Mouse (Mus musculus) kidney, adult 18-20 months (tissue): ENCODE results near the gene Tmem144.

Experiments used
- DNase-seq: peaks from one replicate; pipeline ENCODE4 v3.0.0; 2021

The Tmem144 gene

DNA sequence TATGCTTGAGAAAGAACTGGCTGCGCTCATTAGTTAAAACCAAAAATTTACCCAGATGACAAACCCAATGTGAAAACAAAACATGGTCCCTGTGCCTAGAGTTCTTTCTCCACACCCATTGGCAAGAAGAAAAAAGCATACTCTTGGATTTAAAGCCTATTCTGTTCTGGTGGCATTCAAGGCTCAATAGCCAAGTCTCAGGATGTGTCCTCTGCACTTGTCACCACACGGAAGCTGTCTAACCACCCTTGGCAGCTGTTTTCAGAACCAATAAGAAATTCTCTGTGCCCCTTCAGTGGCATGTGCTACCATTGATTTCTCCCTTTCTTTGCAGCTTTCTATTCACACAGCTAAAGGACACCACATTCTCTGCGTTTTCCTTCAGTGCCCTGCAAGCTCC, 5.6 kb upstream of the Tmem144 start:
- DNase-seq, result no peak

DNA sequence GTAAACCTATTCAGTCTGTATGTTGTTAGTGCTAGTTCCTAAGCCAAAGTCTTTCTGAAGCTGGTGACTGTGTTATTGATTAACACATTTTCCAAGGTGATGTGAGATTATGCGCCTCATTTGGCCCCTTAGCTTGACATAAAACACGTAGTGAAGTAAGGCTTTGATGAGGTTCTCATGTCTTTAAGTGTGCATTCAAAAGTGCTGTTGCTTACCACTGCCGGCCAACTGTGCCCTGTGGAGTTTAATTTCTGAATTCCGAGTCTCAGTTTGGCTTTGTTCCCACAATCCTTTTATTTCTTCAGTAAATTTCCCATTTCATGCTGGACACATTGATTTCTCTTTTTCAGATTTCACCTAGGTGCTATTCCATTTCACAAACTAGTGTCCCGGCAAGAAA, 5.2 kb upstream of the Tmem144 start:
- DNase-seq, result no peak

DNA sequence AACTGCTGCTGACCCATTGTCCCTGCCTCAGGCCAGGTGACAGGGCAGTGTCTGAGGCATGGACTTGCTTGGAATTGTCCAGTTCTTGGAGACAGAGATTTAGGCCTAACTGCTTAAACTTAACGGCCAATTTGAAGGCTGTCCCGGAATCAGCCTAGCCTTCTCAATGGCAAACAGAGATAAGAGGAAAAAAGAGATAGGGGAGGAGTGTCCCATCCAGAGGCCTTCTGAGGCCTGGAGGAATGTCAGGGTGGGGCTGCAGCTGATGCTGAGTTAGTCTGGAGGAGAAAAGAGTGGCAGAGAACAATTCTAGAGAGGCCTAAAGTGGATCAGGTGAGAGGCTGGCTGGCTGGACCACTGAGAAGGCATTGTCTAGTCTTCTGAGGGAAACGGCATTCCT, 465 bp downstream of the Tmem144 start:
- no peak for DNase-seq

DNA sequence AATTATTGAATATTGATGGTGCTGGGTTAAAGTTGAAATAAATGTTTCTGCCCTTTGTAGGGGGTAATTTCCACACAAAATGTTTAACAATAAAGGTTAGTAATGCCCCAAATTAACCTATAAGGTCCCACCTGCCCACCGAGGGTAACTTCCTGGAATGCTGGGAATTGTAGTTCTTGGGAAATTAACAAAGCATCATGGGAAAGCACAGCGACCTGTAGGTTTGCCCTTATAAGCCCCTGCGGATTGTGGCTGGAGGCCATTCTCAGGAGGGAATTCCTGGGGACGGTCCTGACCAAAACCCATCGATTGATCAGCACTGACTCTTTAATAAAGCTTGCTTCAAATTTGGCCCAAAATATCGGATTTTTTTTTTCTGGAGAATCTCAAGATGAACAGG, 1.9 kb downstream of the Tmem144 start:
- no peak for DNase-seq

DNA sequence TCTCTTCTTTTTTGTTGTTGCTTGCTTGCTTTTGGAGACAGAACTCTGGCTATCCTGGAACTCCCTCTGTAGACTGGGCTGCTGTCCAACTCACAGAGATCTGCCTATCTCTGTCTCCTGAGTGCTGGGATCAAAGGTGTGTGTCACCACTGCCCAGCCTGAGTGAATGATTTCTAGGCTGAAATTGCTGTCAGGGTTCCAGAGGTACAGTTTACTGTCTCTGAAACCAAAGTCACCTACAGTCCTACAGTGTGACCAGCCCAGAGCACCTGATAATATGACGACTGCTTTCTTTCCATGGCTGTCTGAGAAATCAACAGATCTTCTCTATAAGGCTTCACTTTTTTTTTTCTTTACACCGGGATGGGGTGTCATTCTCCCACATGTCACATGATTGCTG, 3.0 kb downstream of the Tmem144 start:
- DNase-seq, result peak; percentile 57

DNA sequence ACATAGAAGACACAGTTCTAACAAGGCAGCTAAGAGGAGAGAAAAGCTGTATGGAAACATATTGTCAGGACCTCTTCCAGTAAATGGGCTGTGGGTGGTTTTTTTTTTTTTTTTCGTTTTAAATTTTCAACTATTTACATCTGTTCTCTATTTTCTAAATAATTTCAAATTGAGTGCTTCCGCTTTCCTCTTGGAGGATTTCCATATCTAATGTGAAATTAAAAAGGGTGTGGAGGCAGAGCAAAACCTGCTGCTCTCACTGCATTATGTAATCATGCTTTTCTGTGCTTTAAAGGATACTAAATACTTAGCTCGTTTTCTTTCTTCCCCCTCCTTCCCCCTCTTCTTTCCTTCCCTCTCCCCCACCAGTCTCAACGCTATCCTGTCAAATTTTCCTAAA, 3.7 kb downstream of the Tmem144 start:
- DNase-seq, result no peak

DNA sequence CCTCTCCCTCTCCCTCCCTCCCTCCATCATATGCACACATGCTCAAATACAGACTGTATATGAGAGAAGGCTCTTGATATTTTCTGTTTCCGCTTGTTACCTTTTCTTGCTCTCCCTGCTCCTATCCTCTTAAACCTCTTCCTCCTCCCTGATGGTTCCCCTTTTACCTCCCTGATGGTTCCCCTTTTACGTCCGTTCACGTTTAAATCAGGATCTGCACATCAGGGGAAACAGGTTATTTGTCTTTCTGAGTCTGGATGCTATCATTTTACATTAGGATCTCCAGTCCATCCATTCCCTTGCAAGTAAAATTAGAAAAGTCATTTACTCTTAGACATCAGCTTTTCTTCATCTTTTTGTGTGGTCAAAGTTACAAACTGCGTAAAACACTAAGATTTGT, 5.9 kb downstream of the Tmem144 start:
- no peak for DNase-seq

DNA sequence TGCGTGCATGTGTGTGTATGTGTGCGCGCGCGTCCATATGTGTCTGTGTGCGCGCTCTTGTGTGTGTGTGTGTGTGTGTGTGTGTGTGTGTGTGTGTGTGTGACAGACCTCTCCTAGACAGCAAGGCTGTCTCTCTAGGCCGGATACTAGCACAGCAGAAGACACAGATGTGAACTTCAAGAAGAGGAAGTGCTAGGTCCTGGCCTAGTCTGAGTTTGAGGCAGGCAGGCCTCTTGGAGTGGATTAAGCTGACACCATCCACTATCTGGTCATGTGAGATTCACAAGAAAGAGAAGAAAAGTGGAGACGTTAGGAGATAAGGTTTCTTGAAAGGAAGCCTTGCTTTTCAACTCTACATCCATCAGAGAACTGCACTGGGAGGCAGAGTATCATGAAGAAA, 8.6 kb downstream of the Tmem144 start:
- no peak for DNase-seq

DNA sequence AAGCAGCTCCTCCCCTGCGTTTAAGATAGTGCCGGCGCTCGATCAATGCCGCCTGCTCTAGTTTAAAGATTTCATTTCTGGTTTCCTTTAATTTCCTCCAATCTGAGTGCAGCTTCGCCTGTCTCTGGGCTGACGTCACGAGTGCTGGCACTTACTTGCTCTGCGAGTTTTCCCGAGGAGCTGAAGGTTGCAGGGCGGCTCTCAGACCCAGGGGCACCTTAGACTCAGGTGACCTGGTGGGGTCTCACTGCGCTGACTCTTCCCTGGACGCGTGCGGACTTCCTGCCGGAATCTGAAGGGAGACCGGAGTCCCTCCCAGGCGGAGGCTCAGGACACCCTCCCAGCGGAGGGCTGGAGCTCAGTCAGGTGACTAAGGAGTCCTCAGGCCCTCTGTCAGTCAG, 10.0 kb downstream of the Tmem144 start:
- peak; percentile 84 for DNase-seq

DNA sequence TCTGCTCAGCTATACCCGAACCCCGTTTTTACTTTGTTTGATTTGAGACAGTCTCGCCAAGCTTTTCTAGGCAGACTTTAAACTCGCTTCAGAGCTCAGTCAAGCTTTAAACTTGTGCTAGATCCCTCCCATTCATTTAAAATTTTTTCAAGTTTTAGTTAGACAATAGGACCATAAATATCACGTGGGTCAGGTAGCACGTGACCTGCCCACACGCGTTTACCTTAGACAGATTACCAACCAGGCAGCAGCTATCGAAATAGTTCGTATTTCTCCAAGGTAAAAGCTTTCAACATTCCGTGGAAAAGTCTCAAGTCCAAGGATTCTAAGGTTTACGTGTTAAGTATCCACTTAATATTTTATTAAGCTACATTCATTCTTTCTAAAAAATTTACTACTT, 10.4 kb downstream of the Tmem144 start:
- DNase-seq, result peak; percentile 55

DNA sequence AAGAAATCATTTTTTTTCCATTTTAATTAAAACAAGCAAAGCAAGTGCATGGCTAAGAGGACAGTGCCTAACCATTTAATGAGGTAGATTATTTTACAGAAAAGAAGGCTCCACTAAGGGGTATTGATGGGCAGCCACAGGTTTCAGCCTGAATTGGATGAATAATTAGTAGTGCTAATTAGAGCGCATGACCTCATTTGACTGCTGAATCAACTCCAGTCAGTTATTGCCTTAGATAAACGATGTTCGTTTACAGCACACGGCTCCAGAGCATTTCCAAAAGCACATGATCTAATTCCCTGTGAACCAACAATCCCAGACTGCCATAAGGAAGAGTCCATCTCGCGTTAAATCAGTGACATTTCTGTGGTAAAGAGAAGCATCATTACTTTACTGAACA, 11.1 kb downstream of the Tmem144 start:
- no peak for DNase-seq

DNA sequence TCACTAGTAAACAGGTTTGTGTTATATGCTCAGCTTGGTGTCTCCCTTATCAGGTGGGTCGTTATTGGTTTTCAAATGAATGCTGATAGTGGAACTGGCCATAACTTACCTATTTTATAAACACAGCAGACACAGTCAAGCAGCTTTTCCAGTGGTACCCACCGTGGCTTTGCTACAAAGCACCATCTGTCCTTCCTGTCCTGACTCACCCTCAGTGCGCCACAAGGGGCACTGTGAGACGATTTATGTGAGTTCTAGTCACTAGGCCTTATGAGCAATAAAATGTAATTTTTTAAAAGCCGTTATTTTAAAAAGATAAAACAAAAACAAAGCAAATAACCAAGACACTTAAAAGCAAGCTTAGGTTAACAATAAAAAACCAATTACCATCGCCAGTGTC, 13.8 kb downstream of the Tmem144 start:
- DNase-seq, result no peak

DNA sequence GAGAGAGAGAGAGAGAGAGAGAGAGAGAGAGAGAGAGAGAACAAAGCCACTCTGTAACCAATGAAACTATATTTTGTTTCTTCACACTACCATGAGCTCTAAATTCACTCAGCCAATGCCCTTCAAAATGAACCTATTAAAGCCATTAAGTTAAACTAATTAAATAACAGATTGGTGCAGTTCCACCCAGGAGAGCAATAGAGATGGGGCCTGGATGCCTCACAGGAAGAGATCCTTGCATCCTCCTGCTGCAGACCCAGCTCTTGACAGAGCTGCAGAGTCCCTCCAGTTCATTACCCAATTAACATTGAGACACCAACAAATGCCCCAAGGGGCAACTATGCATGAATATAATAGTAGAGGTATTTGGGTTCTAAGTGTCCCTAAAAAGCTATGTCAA, 23.3 kb downstream of the Tmem144 start:
- DNase-seq, result no peak

DNA sequence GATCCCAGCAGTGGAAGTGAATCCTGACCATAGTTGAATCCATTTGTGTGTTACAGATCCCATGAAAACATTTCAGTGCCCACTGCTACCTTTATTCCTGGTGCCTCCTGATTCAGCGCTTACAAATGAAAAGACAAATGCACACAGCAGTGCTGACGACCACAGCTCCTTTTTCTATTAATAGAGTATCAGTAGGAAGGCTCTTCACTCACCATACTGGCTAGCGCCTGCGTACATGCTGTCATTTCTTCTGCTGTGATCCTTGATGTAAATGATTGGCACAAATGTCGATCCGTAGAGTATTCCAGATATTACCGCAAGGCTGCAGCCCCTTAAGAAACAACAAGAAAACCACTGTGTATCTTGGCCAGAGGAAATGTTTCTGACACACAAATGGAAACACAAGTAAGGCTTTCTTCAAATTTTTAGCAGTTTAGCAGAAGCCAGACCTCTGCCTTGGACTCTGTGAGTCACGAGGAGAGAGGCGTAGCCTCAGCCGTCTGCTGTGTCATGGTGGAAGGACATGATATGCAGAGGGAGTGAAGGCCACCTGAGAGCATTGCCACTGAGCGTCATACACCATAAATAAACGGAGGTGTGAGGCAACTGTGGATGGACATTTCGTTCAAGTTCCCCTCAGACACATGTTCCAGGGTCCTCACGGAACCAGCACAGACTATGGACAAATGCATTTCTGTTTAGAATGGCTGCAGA, 27.3 kb downstream of the Tmem144 start:
- DNase-seq, result no peak

DNA sequence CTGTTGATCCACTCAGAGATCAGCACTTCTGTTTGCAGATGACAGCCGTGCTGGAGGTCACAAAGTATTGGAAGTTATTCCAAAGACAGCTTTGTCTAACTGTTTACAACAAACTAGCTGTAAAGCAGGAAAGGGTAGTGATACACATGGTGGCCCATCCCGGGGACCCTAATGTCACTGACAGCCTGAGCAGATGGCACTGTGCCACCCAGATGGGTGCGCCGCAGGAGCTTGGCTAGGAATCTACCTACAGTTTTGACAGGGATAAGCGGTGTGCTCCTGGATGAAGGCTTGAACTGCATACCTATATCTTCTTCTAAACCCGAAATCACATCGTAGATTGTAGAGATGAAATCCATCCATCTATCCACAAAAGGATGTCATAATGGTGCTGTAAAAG, 29.4 kb downstream of the Tmem144 start:
- no peak for DNase-seq

DNA sequence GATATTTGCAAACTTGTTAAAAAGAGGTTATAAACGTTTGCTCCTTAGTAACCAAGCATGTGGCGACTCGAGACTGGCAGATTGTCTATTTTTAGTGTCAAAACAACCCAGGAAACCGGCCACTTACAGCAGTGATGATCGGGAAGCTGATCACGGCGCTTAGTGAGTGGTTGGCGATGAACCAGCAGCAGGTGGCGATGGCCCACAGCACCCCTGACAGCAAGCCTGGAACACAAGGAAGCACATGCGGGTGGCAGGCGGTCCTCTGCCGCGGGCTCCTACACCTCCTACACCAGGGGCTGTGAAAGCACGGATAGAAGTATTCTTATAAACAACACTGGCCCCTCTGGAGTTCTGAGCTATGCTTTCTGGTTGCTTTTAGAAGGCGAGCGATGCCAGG, 31.4 kb downstream of the Tmem144 start:
- no peak for DNase-seq

DNA sequence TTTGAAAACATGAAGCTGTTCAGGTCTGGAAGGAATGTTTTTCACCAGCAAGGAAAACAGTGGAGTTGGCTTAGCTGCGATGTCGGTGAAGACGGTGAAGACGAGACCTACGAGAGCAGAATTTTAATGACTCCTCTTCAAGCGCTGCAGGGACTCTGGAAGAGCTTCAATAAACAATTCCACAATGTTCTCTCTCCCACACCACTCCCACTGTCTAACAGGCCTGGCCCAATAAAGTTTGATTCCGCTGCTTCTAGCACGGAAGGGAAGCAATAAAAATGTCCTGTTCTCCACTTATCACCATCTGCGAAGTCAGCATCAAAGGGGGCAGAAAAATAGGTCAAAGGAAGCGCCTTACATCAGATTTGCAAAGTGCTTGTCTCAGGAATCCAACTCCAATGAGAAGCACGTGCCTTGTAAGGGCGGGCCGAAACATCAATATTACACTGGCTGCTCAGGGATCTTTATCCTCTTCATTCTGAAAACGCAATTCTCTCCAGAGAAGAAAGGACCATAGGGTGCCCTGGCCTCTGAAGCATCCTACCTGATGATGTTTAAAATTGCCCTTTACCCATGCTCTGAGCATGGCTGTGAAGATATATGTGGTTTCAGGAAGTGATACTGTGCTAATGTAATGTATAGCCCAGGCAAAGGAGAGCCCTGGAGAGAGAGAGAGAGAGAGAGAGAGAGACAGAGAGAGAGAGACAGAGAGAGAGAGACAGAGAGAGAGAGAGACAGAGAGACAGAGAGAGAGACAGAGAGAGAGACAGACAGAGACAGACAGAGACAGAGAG, 34.2 kb downstream of the Tmem144 start:
- DNase-seq, result no peak

DNA sequence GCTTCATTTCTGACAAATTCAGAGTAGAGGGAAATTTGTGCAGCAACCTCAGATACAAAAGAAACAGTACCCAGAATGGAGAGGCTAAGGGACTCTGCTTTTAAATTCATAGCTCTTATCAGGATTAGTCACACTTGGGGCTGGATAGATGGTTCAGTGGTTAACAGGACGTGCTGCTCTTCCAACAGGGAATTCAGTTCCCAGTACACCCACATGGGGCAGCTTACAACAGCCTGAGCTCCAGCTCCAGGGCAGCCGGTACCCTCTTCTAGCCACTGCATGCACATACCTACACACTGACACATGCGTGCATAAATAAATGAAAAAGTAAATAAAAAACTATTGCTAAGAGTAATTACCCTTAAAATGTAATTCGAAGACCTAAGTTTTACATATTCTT, 36.3 kb downstream of the Tmem144 start:
- DNase-seq, result no peak

DNA sequence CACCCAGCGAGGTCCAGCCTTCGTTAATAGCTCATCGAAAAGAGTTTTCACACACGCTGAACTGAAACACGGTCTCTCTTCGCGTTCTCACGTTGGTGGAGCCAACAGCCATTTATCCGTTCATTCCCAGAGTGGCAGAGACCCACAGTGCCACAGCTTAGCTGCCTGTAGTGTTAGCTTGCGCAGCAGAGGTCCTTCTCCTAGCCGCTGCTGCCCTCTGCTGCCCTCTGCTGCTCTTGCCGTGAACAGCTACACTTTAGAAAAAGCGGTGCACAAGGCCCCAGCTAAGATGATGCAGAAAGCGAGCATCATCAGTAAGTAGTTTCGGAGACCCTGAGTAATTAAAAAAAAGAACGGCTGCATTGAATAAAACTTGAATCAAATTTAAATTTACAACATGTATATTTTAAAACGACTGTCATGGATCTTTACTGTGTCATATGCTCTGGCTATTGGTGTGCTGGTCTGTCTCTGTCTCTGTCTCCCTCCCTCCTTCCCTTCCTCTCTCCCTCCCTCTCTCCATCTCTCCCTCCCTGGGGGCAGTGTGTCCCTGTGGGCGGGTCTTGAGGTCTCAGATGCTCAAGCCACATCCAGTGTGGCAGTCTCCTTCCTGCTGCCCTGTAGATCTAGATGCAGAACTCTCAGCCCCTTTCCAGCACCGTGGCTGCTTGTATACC, 38.6 kb downstream of the Tmem144 start:
- peak; percentile 77 for DNase-seq

DNA sequence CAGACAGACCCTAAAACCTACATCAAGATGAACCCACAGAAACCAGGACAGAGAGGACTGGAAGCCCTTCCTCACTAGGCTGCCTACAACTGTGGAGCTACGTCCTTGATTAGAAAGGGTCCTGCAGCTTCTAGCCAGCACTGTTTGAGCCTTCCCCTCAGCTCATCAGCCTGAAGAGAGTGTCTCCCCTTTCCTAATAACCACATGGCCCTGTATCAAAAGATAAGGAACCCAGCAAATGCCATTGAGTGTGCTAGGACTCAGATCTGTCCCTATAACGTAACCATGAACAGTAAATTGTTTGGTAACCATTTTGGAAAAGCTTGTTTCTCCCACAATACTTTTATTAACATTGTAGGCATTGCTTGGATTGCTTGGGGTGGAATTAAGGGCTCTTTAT, 40.5 kb downstream of the Tmem144 start:
- no peak for DNase-seq

DNA sequence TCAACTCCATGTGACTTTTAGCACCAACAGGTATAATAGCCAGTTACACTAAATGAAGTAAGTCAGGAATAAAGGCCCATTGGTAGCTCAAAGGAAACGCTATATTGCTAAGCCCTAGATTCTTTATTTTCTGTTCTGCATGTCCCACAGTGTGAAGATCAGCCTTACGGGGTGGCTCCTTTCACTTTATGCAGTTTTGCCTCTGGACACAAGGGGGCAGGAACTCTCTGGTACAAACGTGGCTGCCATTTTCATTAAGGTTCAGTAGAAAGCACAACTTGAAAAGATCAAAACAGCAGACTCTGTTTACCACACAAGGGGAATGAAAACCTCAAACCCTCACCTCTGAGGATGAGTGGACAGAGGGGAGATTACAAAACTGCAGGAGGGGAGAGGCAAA, 40.9 kb downstream of the Tmem144 start:
- DNase-seq, result no peak

DNA sequence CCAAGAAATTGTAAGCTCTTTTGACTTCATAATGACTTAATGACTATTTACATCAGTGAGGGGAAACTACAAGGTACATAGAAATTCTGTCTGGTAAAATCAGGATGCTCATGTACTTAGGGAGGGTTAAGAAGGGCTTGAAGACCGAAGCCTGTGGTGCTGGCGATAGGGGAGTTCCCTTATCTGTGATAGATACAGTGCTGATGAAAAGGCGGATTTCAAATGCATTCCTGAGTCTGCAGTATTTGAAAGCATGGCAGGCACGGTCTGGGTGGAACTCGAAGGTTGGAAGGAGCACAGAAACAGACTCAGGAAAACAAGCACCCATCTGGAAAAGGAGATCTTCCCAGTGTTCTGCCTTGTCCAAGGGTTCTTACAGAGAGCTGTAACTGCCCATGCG, 42.0 kb downstream of the Tmem144 start:
- no peak for DNase-seq

DNA sequence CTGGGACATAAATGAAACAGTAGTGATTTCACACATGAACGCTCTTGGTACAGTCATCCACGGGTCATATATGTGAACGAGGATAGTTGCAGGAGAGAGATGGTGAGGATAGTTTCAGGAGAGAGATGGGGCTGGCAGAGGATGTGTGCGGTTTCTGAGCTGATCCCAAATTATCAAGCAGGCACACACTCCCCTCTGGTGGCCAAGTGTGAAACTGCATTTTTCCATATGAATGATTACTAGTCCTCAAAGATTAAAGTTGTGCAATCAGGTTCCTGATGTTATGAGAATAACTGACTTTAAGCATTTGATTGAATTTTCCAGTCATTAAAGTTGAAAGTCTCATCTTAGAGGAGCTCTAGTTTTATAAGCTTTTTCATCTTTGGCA, 43.4 kb downstream of the Tmem144 start:
- peak; percentile 55 for DNase-seq

DNA sequence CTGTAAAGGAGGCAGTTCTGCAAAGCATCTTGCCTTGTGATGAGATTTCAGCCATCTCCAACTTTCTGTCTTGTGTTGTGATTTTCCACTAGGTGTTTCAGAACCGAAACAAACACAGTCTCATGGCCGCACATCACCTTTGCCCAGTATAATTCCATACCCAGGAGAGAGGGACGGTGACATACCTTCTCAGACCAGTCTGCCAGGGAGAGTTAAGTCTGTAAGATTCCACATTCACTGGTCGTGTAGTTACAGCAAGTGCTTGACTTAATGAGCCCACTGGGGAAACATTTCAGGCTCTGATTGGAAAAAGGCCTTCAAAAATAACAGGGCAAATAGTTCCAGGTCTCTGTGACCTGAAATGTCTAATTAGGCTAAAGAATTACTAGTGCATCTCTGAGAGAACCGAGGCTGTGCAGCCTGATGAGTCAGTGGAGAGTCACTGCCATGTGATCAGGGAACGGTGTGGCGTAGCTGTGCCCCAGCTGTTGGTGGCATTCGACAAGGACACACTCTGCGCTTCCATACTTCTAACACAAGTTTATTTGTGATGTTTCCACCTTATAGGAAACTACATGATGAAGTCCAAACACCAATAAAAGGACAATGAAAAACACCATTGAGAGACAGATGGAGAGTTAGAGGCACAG, 43.9 kb downstream of the Tmem144 start:
- DNase-seq, result no peak
